Mouse (Mus musculus): ENCODE data around the gene Prr19. TPM values are rescaled to one million over a fixed set of nuclear protein-coding genes. Genes with fewer than 3 reads are reported as not detected.

Gene Prr19
- polyA plus RNA-seq (2012; rRNA removed): not detected in 2 replicates

GRCm38 (mm10) chr7:25301063-25301462 is at the start of gene Prr19:
Gene Prr19, plus strand, starts transcription at chr7:25301411.

GRCm38 (mm10) chr7:25267301-25267750 is 33.9 kb upstream of the Prr19 start, which contains the start of gene Cic:
Gene Cic, plus strand, starts transcription at chr7:25267704.

GRCm38 (mm10) chr7:25297454-25298325 is 3.5 kb upstream of the Prr19 start, which contains the start of gene Pafah1b3:
Gene Pafah1b3, minus strand, starts transcription at chr7:25297986.

GRCm38 (mm10) chr7:25305956-25306613 is 4.9 kb downstream of the Prr19 start, which contains the start of gene Tmem145:
Gene Tmem145, plus strand, starts transcription at chr7:25306106.

GRCm38 (mm10) chr7:25316532-25317445 is 15.6 kb downstream of the Prr19 start, which contains the start of gene Megf8:
Gene Megf8, plus strand, starts transcription at chr7:25317164.

Other genes starting within 250 kb of the Prr19 start
- 20.0 and 23.3 TPM in 2 replicates for gene Grik5, start 229.1 kb upstream of the Prr19 start, polyA plus RNA-seq (2012; rRNA removed)
- 22.3 and 26.9 TPM in 2 replicates for gene Zfp574, start 228.8 kb upstream of the Prr19 start, polyA plus RNA-seq (2012; rRNA removed)
- 0.43 and 0.74 TPM in 2 replicates for gene Pou2f2, start 121.7 kb upstream of the Prr19 start, polyA plus RNA-seq (2012; rRNA removed)
- 36.0 and 52.0 TPM in 2 replicates for gene Dedd2, start 80.8 kb upstream of the Prr19 start, polyA plus RNA-seq (2012; rRNA removed)
- gene Zfp526, start 80.0 kb upstream of the Prr19 start, polyA plus RNA-seq (2012; rRNA removed): 4.5 and 5.4 TPM in 2 replicates
- gene Gsk3a, start 63.6 kb upstream of the Prr19 start, polyA plus RNA-seq (2012; rRNA removed): 56.6 and 57.3 TPM in 2 replicates
- 24.7 and 28.1 TPM in 2 replicates for gene Erf, start 50.6 kb upstream of the Prr19 start, polyA plus RNA-seq (2012; rRNA removed)
- gene Cic, start 33.7 kb upstream of the Prr19 start, polyA plus RNA-seq (2012; rRNA removed): 34.1 and 42.6 TPM in 2 replicates
- gene Pafah1b3, start 3.4 kb upstream of the Prr19 start, polyA plus RNA-seq (2012; rRNA removed): 83.7 and 97.6 TPM in 2 replicates
- 0.70 and 1.0 TPM in 2 replicates for gene Tmem145, start 4.7 kb downstream of the Prr19 start, polyA plus RNA-seq (2012; rRNA removed)
- gene Megf8, start 15.8 kb downstream of the Prr19 start, polyA plus RNA-seq (2012; rRNA removed): 17.0 and 17.9 TPM in 2 replicates
- gene Cnfn, start 68.3 kb downstream of the Prr19 start, polyA plus RNA-seq (2012; rRNA removed): 2,206 and 4,043 TPM in 2 replicates
- gene Lipe, start 97.3 kb downstream of the Prr19 start, polyA plus RNA-seq (2012; rRNA removed): 26.7 and 31.7 TPM in 2 replicates
- 73.0 and 75.1 TPM in 2 replicates for gene Cxcl17, start 111.5 kb downstream of the Prr19 start, polyA plus RNA-seq (2012; rRNA removed)
- gene Ceacam1, start 176.2 kb downstream of the Prr19 start, polyA plus RNA-seq (2012; rRNA removed): 4.1 and 5.9 TPM in 2 replicates
- not detected in 2 replicates for gene Ceacam2, start 238.4 kb downstream of the Prr19 start, polyA plus RNA-seq (2012; rRNA removed)

Data from stomach, adult 2 months (tissue).